Mouse (Mus musculus) hindbrain, embryonic 16.5 days (tissue): ENCODE data around the gene St6gal1. TPM values are rescaled to one million over a fixed set of nuclear protein-coding genes. Genes with fewer than 3 reads are reported as not detected.

ENCODE experiments used
- ATAC-seq: fragments of 200-750 bp; cut with Nextera tagmentation; 2 replicates; pipeline ENCODE4 v1.8.0; 2017; ENCODE audit warnings: moderate TSS enrichment, moderate library complexity
- H3K27ac ChIP-seq: fragments of 300-500 bp; sonication (generic); 2 replicates; pipeline ENCODE4 v1.5.1; 2014; ENCODE audit warnings: low read depth, mild to moderate bottlenecking, control low read depth, low read length, moderate library complexity
- H3K27me3 ChIP-seq: fragments of 300-500 bp; sonication (generic); replicated peaks from 2 replicates; pipeline ENCODE4 v1.6.1; 2014; ENCODE audit warnings: low read length; ENCODE audit not compliant: control insufficient read depth, insufficient read depth
- H3K36me3 ChIP-seq: fragments of 300-500 bp; sonication (generic); 2 replicates; pipeline ENCODE4 v1.6.1; 2014; ENCODE audit warnings: mild to moderate bottlenecking, low read length, moderate library complexity, mixed read lengths; ENCODE audit not compliant: control insufficient read depth, insufficient read depth
- H3K4me1 ChIP-seq: fragments of 300-500 bp; sonication (generic); 2 replicates; pipeline ENCODE4 v1.6.1; 2014; ENCODE audit warnings: low read depth, low read length; ENCODE audit not compliant: control insufficient read depth, insufficient read depth
- H3K4me2 ChIP-seq: fragments of 300-500 bp; sonication (generic); 2 replicates; pipeline ENCODE4 v1.6.1; 2014; ENCODE audit warnings: mild to moderate bottlenecking, low read length, control low read depth, moderate library complexity
- H3K4me3 ChIP-seq: fragments of 300-500 bp; sonication (generic); 2 replicates; pipeline ENCODE4 v1.5.1; 2014; ENCODE audit warnings: mild to moderate bottlenecking, low read length, control low read depth, moderate library complexity
- H3K9ac ChIP-seq: fragments of 300-500 bp; sonication (generic); 2 replicates; pipeline ENCODE4 v1.6.1; 2014; ENCODE audit warnings: low read depth, mild to moderate bottlenecking, control low read depth, low read length, moderate library complexity
- H3K9me3 ChIP-seq: fragments of 300-500 bp; sonication (generic); 2 replicates; pipeline ENCODE4 v1.6.1; 2014; ENCODE audit warnings: mild to moderate bottlenecking, low read length, moderate library complexity; ENCODE audit not compliant: control insufficient read depth
- WGBS: fragments of 180-500 bp; shearing (Covaris S2); extraction: QIAGEN DNeasy Blood & Tissue Kit; methylation state at CpG from one replicate; pipeline ENCODE4 v1.1.7; 2014; 5-methylcytosine and 5-hydroxymethylcytosine counted together
- polyA plus RNA-seq: library from polyadenylated mRNA; unstranded; fragments of >200 nt; fragmentation: Nextera tagmentation; extraction: Ambion mirVana; gene quantifications from 2 replicates; pipeline ENCODE4 v1.2.1, GENCODE M21; 2015

Gene St6gal1
- polyA plus RNA-seq, 1 experiment from 2014 or later = 18.4 TPM

DNA sequence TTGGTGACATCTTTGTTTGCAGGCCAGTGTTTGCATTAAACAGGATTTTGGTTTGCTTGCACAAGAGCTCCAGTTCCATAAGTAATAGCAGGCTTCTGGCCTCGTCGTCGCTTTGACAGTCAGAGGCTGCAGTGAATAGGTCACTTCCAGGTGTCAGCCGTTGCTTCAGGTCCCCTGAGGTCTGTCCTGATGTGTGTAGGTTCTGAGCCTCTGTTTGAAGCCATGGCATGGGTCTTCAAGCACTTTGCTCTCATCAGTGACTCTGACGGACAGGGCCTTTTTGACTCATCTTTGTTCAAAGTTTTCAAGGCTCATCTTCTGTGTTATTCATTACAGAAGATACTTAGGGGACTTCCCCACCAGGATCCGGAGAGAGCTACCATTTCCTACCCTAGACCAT is 49.5 kb downstream of the St6gal1 start:
- Histone ChIP-seq H3K4me3 (no peak overlapping the region), H3K4me1 (peaks cover 14% of the 10 kb centered on the region), H3K4me2 (no peak overlapping the region), H3K9ac (no peak overlapping the region), H3K27ac (no peak overlapping the region), H3K36me3 (no peaks in the 10 kb centered on the region), H3K9me3 (no peaks in the 10 kb centered on the region), H3K27me3 (no peaks in the 10 kb centered on the region)
- WGBS = 75% methylated on average over 6 of the region's 6 CpGs
- ATAC-seq = no peak

DNA sequence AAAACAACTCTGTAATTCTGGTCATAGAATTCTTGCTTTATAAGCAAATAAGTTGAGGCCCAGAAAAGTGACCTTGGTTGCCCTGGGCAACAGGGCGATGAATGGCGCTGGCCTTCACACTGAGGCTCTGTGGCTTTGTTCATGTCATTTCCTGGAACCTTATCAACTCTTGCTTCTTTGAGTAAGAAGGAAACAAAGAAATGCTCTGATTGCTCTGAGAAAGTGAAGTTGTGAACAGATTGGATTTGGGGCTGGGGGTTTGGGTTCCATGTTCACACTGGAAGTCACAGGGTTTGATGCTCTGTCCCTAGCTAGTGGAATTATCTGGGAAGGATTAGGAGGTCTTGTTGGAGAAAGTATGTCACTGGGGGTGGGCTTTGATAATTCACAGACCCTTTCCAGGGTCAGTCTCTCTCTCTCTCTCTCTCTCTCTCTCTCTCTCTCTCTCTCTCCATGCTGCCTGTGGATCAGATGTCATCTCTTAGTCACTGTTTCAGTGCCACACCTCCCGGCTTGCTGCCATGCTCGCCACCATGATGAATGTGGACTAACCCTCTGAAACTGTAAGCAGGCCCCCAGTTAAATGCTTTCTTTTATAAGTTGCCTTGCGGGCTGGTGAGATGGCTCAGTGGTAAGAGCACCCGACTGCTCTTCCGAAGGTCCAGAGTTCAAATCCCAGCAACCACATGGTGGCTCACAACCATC is 50.2 kb downstream of the St6gal1 start:
- H3K4me1 ChIP-seq = peaks cover 14% of the 10 kb centered on the region
- no peak overlapping the region for H3K9ac ChIP-seq
- no peaks in the 10 kb centered on the region for H3K36me3 ChIP-seq
- WGBS = 77% methylated on average over 7 of the region's 7 CpGs
- no peak overlapping the region for H3K4me3 ChIP-seq
- H3K4me2 ChIP-seq = no peak overlapping the region
- no peaks in the 10 kb centered on the region for H3K27me3 ChIP-seq
- no peak for ATAC-seq
- H3K9me3 ChIP-seq = no peaks in the 10 kb centered on the region
- H3K27ac ChIP-seq = peak overlapping the region; percentile 49; the same call in 1 of the 2 replicates

DNA sequence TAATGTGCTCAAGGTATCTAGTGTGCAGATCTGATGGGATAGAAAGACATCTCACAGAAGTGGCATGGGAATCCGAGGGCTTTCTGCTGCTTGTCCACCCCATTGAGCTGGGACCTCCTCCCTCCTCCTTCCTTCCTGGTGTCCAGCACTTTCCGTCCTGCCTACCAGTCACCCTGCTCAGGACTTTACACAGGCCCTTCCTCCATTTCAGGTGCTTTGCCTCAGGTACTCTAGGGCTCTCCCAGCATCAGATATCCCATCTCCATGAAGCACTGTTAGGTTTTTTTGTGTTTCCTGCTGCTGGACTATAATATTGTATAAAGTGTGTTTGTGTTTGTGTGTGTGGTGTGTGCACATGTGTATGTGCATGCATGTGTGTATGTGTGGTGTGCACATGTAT is 51.1 kb downstream of the St6gal1 start:
- Histone ChIP-seq H3K4me3 (no peak overlapping the region), H3K27ac (no peak overlapping the region), H3K27me3 (no peaks in the 10 kb centered on the region), H3K9me3 (no peaks in the 10 kb centered on the region), H3K9ac (no peak overlapping the region), H3K36me3 (no peaks in the 10 kb centered on the region), H3K4me2 (no peak overlapping the region), H3K4me1 (peaks cover 7% of the 10 kb centered on the region)
- WGBS = 93% methylated on average over 2 of the region's 2 CpGs
- no peak for ATAC-seq

DNA sequence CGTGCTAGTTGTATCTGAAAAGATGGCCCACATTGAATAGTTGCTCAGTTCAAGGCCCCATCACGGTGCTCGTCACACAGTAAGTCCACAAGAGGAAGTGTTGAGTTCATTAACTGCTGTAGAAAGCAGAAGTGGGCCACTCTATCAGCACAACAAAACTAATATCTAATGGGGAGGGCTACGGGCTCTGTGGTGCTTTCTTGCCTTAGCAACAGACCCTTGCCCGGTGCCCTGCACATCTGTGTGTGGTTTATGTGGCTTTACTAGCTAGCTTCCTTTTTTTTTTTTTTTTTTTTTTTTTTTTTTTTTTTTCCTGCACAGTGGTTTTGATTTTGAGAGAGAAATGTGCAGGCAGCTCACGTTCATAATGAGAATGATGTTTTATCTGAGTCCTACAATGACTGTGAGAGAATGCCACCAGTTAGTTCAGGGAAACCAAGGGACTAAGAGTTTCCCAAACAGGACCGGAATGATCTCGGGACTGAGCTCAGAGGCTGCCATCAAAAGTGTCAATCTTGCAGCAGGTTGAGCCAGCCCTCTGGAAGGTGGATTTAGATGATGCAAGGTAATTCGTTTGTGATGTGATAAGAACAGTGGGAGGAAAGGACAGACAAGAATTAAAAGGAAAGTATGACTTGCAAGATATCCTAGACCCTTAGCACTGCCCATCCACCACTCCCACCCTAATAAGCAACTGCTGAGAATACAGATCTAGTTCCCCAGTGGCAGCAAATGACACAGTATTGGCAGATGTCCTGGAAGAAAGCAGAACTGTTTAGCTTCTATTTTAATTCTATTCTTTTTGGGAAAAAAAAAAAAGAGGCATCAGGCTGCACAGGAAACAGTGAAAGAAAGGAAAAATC is 55.6 kb downstream of the St6gal1 start:
- H3K4me1 ChIP-seq = no peaks in the 10 kb centered on the region
- H3K4me3 ChIP-seq = no peak overlapping the region
- H3K27me3 ChIP-seq = no peaks in the 10 kb centered on the region
- no peaks in the 10 kb centered on the region for H3K36me3 ChIP-seq
- H3K9ac ChIP-seq = no peak overlapping the region
- no peaks in the 10 kb centered on the region for H3K9me3 ChIP-seq
- H3K4me2 ChIP-seq = no peak overlapping the region
- no peak overlapping the region for H3K27ac ChIP-seq
- 74% methylated on average over 9 of the region's 9 CpGs for WGBS
- no peak for ATAC-seq

DNA sequence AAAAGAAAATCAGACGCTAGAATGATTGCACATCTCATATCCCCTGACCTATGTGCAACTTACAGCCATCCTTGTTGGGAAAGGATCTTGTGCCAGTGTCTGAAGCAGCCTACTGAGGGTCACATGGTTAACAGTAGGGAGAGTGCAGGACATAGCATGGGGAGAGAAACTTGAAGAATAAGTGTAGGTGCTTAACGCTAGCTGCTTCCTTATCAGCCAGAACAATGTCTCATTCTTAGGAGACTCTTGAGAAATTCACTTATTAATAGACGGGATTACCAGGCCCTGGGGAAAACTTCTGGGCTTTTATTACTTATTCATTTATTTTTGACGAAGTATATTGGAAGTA is 56.2 kb downstream of the St6gal1 start:
- Histone ChIP-seq H3K9ac (no peak overlapping the region), H3K27me3 (no peaks in the 10 kb centered on the region), H3K4me2 (no peak overlapping the region), H3K4me3 (no peak overlapping the region), H3K9me3 (no peaks in the 10 kb centered on the region), H3K4me1 (no peaks in the 10 kb centered on the region), H3K36me3 (no peaks in the 10 kb centered on the region), H3K27ac (no peak overlapping the region)
- ATAC-seq = no peak
- 71% methylated on average over 4 of the region's 4 CpGs for WGBS

DNA sequence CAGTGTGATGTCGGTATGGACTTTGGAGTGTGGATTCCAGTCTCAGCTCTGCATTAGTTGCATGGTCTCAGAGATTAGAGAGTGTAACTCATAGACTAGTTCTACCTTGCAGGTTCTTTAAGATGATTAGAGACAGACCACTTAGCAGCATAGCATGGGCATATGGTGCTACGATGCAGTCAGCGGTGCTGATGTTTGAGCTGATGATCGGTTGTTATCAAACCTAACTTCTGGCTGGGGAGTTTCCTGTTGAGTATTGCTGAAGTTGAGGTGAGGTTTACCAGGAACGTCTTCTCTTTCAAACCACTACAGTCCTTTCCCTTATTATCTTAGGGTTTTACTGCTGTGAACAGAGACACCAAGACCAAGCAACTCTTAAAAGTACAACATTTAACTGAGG is 57.7 kb downstream of the St6gal1 start:
- WGBS = 87% methylated on average over 5 of the region's 5 CpGs
- Histone ChIP-seq H3K4me1 (no peaks in the 10 kb centered on the region; the same call in 1 of the 2 replicates), H3K27me3 (no peaks in the 10 kb centered on the region), H3K9me3 (no peaks in the 10 kb centered on the region), H3K36me3 (no peaks in the 10 kb centered on the region), H3K4me2 (no peak overlapping the region), H3K27ac (no peak overlapping the region), H3K4me3 (no peak overlapping the region), H3K9ac (no peak overlapping the region)
- ATAC-seq = no peak

DNA sequence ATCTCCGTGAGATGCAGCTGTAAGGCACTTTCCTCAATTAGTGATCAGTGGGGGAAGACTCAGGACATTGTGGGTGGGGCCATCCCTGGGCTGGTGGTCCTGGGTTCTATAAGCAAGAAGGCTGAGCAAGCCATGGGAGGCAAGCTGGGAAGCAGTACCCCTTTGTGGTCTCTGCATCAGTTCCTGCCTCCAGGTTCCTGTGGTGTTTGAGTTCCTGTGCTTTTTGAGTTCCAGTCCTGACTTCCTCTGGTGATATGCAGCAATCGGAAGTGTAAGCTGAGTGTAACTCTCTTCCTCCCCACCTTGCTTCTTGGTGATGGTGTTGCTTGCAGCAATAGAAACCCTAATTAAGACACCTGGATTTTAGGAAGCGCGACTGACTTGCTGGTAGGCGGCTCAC is 58.4 kb downstream of the St6gal1 start:
- no peak overlapping the region for H3K4me2 ChIP-seq
- H3K4me3 ChIP-seq = no peak overlapping the region
- H3K27me3 ChIP-seq = no peaks in the 10 kb centered on the region
- no peaks in the 10 kb centered on the region; the same call in 1 of the 2 replicates for H3K4me1 ChIP-seq
- H3K27ac ChIP-seq = no peak overlapping the region
- no peaks in the 10 kb centered on the region for H3K36me3 ChIP-seq
- ATAC-seq = no peak
- WGBS = 88% methylated on average over 5 of the region's 5 CpGs
- no peaks in the 10 kb centered on the region for H3K9me3 ChIP-seq
- H3K9ac ChIP-seq = no peak overlapping the region

DNA sequence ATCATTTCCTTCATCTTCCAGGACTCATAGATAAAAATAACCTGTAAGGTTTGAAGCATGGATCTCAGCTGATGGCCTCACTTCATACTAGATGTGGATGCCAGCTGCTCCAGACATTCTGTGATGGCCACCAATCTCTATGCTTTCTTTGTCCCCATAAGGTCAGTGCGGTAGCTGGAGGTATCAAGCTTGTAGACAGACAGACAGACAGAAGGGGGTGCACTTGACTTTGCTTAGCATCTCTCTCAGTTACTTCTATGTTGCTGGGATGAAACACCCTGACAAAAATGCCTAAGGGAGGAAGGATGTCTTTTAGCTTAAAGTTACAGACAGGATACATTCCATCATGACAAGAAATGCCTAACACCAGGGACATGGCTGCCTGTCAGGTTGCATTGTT is 59.1 kb downstream of the St6gal1 start:
- 92% methylated on average over 1 of the region's 1 CpGs for WGBS
- Histone ChIP-seq H3K27me3 (no peaks in the 10 kb centered on the region), H3K36me3 (no peaks in the 10 kb centered on the region), H3K9me3 (no peaks in the 10 kb centered on the region), H3K4me3 (no peak overlapping the region), H3K4me1 (no peaks in the 10 kb centered on the region; the same call in 1 of the 2 replicates), H3K27ac (no peak overlapping the region), H3K4me2 (no peak overlapping the region), H3K9ac (no peak overlapping the region)
- ATAC-seq = no peak
